Mouse (Mus musculus) liver, adult 2 months (tissue): ENCODE measurements around the gene Klhl29.

Source experiments
- CTCF ChIP-seq: fragments of 200-500 bp; IDR thresholded peaks from 2 replicates; pipeline ENCODE4 v1.5.1; 2011; ENCODE audit warnings: low read depth, low read length, control low read depth
- POLR2A ChIP-seq: fragments of 200-500 bp; IDR thresholded peaks from 2 replicates; pipeline ENCODE4 v1.6.1; 2011; ENCODE audit warnings: low read length, control low read depth; ENCODE audit not compliant: insufficient read depth; ENCODE audit errors: extremely low read depth

DNA sequence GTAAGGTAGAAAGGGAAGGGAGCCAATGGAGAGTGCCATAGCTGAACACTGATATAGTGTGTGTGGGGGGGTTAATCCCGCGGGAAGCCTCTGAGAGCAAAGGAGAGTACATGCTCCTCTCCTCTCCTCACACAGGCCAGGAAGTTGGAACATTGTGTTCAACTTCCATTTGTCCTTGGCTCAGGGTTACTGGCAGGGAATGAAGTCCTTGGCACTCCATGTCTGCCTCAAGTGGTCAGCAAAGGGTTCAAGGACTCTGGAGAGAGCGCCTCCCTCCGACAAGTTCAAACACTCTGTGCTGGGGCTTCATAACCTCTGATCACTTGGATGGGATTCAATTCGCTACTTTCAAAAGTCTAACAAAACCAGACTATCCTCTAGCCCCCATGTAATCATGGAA is 71.6 kb downstream of the Klhl29 start:
- no peak for TF ChIP-seq POLR2A
- TF ChIP-seq CTCF: no peak
